Mouse (Mus musculus) brain, embryonic 14.5 days (tissue): ENCODE data around the gene Hist2h3c2. TPM values are rescaled to one million over a fixed set of nuclear protein-coding genes. Genes with fewer than 3 reads are reported as not detected.
A peak's percentile ranks its signal among the peaks of the same experiment; 100 is the strongest.

Experiments used
- DNase-seq: peaks from one replicate; pipeline ENCODE4 v3.0.0-alpha.2; 2011; ENCODE audit warnings: low read depth
- CTCF ChIP-seq: fragments of 200-500 bp; IDR thresholded peaks from 2 replicates; pipeline ENCODE4 v1.5.1; 2012; ENCODE audit warnings: inconsistent platforms, mild to moderate bottlenecking, moderate library complexity, borderline replicate concordance; ENCODE audit not compliant: insufficient read depth, insufficient read length; ENCODE audit errors: extremely low read depth
- POLR2A ChIP-seq: fragments of 200-500 bp; IDR thresholded peaks from 2 replicates; pipeline ENCODE4 v1.6.1; 2012; ENCODE audit warnings: mild to moderate bottlenecking, inconsistent platforms, borderline replicate concordance; ENCODE audit not compliant: poor library complexity, insufficient read depth, insufficient read length, severe bottlenecking; ENCODE audit errors: extremely low read depth
- polyA plus RNA-seq: library from polyadenylated mRNA; depleted of rRNA; stranded (reverse); fragments of >200 nt; gene quantifications from 2 replicates; pipeline ENCODE4 v1.2.3, GENCODE M21; 2012

Hist2h3c2 gene
- polyA plus RNA-seq, 1 experiment: 62.0 TPM

- TF ChIP-seq CTCF (no peak), POLR2A (peak; percentile 58; the same call in 1 of the 2 replicates)
- peak; percentile 98 for DNase-seq
These were observed 29.3 kb upstream of the Hist2h3c2 start, which contains the start of gene Hist2h3b for GRCm38 (mm10) chr3:96268051-96268775. Gene Hist2h3b, plus strand, starts transcription at chr3:96268654.

- TF ChIP-seq POLR2A (no peak), CTCF (no peak)
- DNase-seq: no peak
These were observed 28.6 kb upstream of the Hist2h3c2 start for GRCm38 (mm10) chr3:96267541-96267940.

GRCm38 (mm10) chr3:96266132-96266710 is 27.3 kb upstream of the Hist2h3c2 start:
- TF ChIP-seq CTCF (no peak), POLR2A (no peak)
- DNase-seq: no peak

- DNase-seq: no peak
- TF ChIP-seq CTCF (no peak), POLR2A (no peak)
These were observed 25.6 kb upstream of the Hist2h3c2 start for GRCm38 (mm10) chr3:96264404-96264949.

- TF ChIP-seq CTCF: no peak
- TF ChIP-seq POLR2A: no peak
- DNase-seq: no peak
These were observed 24.9 kb upstream of the Hist2h3c2 start for GRCm38 (mm10) chr3:96263558-96264403.

GRCm38 (mm10) chr3:96262979-96263550 is 24.1 kb upstream of the Hist2h3c2 start, which contains the start of gene Hist2h4:
Gene Hist2h4, minus strand, starts transcription at chr3:96263311.
- TF ChIP-seq CTCF: peak; percentile 40; the same call in 1 of the 2 replicates
- peak; percentile 82; the same call in 1 of the 2 replicates for TF ChIP-seq POLR2A
- DNase-seq: peak; percentile 98

GRCm38 (mm10) chr3:96262216-96262875 is 23.4 kb upstream of the Hist2h3c2 start:
- peak; percentile 94 for DNase-seq
- TF ChIP-seq CTCF (no peak), POLR2A (peak; percentile 24; the same call in 1 of the 2 replicates)

- no peak for TF ChIP-seq CTCF
- no peak for TF ChIP-seq POLR2A
- peak; percentile 26 for DNase-seq
These were observed 22.7 kb upstream of the Hist2h3c2 start for GRCm38 (mm10) chr3:96261623-96262022.

- no peak for TF ChIP-seq CTCF
- no peak for TF ChIP-seq POLR2A
- no peak for DNase-seq
These were observed 21.3 kb upstream of the Hist2h3c2 start for GRCm38 (mm10) chr3:96260220-96260619.

- TF ChIP-seq POLR2A (no peak), CTCF (no peak)
- DNase-seq: no peak
These were observed 18.3 kb upstream of the Hist2h3c2 start for GRCm38 (mm10) chr3:96257190-96257589.

- no peak for TF ChIP-seq CTCF
- no peak for TF ChIP-seq POLR2A
- no peak for DNase-seq
These were observed 17.1 kb upstream of the Hist2h3c2 start for GRCm38 (mm10) chr3:96255926-96256593.
